Mouse (Mus musculus) heart, adult 2 months (tissue): ENCODE results near the gene Jmjd6.

ENCODE experiments used
- CTCF ChIP-seq: fragments of 200-600 bp; IDR thresholded peaks from 2 replicates; pipeline ENCODE4 v1.8.1; 2022; ENCODE audit warnings: antibody characterized with exemption, mild to moderate bottlenecking, moderate library complexity
- EP300 ChIP-seq: fragments of 200-500 bp; IDR thresholded peaks from 2 replicates; pipeline ENCODE4 v1.6.1; 2011; ENCODE audit warnings: low read depth, low read length, control low read depth; ENCODE audit not compliant: insufficient read depth

- TF ChIP-seq CTCF (no peak), EP300 (no peak)
These were observed 24.5 kb downstream of the Jmjd6 start for GRCm38 (mm10) chr11:116818722-116819121.
